Mouse (Mus musculus): ENCODE measurements around the gene Zfp280d. TPM values are rescaled to one million over a fixed set of nuclear protein-coding genes. Genes with fewer than 3 reads are reported as not detected.

Zfp280d gene
- polyA plus RNA-seq, 1 experiment from 2014 or later = 66.3 TPM

- ATAC-seq (replicated peaks; ENCODE audit: low FRiP score) = peak; percentile 86
- H3K4me3 ChIP-seq (ENCODE audit: low read depth, low read length) = peak overlapping the region; percentile 72
- peak overlapping the region; percentile 97 for H3K27ac ChIP-seq (ENCODE audit: low read depth, low read length)
- H3K4me2 ChIP-seq (ENCODE audit: low read depth, low read length, severe bottlenecking) = peak overlapping the region; percentile 83
- H3K4me1 ChIP-seq (replicated peaks; ENCODE audit: control insufficient read depth, insufficient read depth, low read length) = no peaks in the 10 kb centered on the region; the same call in 1 of the 2 replicates
- H3K9ac ChIP-seq (ENCODE audit: low read length) = peak overlapping the region; percentile 97
- H3K36me3 ChIP-seq (ENCODE audit: control insufficient read depth, insufficient read depth, low read length) = no peaks in the 10 kb centered on the region
- H3K9me3 ChIP-seq (ENCODE audit: control insufficient read depth, low read length) = peaks cover 2% of the 10 kb centered on the region; the same call in 1 of the 2 replicates
- peak; percentile 83 for DNase-seq (ENCODE audit: low spot score)
- 3% methylated on average over 36 of the region's 70 CpGs for WGBS
- H3K27me3 ChIP-seq (ENCODE audit: control insufficient read depth, insufficient read depth, low read length) = no peaks in the 10 kb centered on the region
Observed at GRCm38 (mm10) chr9:72275101-72275978, 680 bp downstream of the Zfp280d start.

- peak overlapping the region; percentile 97 for H3K27ac ChIP-seq (ENCODE audit: low read depth, low read length)
- H3K4me3 ChIP-seq (ENCODE audit: low read depth, low read length) = peak overlapping the region; percentile 72
- 60% methylated on average over 8 of the region's 8 CpGs for whole genome bisulfite sequencing
- H3K4me1 ChIP-seq (replicated peaks; ENCODE audit: control insufficient read depth, insufficient read depth, low read length) = no peaks in the 10 kb centered on the region; the same call in 1 of the 2 replicates
- H3K27me3 ChIP-seq (ENCODE audit: control insufficient read depth, insufficient read depth, low read length) = no peaks in the 10 kb centered on the region
- no peaks in the 10 kb centered on the region for H3K36me3 ChIP-seq (ENCODE audit: control insufficient read depth, insufficient read depth, low read length)
- H3K9me3 ChIP-seq (ENCODE audit: control insufficient read depth, low read length) = peaks cover 2% of the 10 kb centered on the region; the same call in 1 of the 2 replicates
- DNase-seq (ENCODE audit: low spot score) (no peak), ATAC-seq (replicated peaks; ENCODE audit: low FRiP score) (no peak)
- peak overlapping the region; percentile 83 for H3K4me2 ChIP-seq (ENCODE audit: low read depth, low read length, severe bottlenecking)
- H3K9ac ChIP-seq (ENCODE audit: low read length) = peak overlapping the region; percentile 97
Observed at GRCm38 (mm10) chr9:72275979-72276500, 1.4 kb downstream of the Zfp280d start.

DNA sequence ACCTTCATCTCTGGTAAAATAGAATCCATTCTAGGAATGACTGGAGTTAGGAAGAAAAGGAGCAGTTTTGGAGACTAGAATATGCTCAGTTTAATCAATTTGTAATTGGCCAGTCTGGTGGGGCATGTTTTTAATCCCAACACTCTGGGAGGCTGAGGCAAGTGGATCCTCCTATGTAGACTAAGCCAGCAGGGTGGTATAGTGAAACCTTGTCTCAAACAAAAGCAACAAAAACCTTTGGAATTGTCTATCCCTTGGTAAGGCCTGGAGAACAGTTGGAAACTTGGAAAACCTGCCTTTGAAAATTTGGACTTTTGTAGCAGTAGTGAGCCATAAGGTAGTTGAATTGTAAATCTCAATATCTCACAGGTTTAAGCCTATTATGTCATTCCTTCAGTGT is 2.3 kb downstream of the Zfp280d start:
- no peaks in the 10 kb centered on the region for H3K36me3 ChIP-seq (ENCODE audit: control insufficient read depth, insufficient read depth, low read length)
- H3K4me3 ChIP-seq (ENCODE audit: low read depth, low read length) = no peak overlapping the region
- H3K9ac ChIP-seq (ENCODE audit: low read length) = no peak overlapping the region; the same call in 1 of the 2 replicates
- H3K4me1 ChIP-seq (replicated peaks; ENCODE audit: control insufficient read depth, insufficient read depth, low read length) = no peaks in the 10 kb centered on the region; the same call in 1 of the 2 replicates
- ATAC-seq (replicated peaks; ENCODE audit: low FRiP score) (no peak), DNase-seq (ENCODE audit: low spot score) (no peak)
- no peaks in the 10 kb centered on the region for H3K27me3 ChIP-seq (ENCODE audit: control insufficient read depth, insufficient read depth, low read length)
- peaks cover 2% of the 10 kb centered on the region; the same call in 1 of the 2 replicates for H3K9me3 ChIP-seq (ENCODE audit: control insufficient read depth, low read length)
- no peak overlapping the region for H3K4me2 ChIP-seq (ENCODE audit: low read depth, low read length, severe bottlenecking)
- H3K27ac ChIP-seq (ENCODE audit: low read depth, low read length) = no peak overlapping the region

DNA sequence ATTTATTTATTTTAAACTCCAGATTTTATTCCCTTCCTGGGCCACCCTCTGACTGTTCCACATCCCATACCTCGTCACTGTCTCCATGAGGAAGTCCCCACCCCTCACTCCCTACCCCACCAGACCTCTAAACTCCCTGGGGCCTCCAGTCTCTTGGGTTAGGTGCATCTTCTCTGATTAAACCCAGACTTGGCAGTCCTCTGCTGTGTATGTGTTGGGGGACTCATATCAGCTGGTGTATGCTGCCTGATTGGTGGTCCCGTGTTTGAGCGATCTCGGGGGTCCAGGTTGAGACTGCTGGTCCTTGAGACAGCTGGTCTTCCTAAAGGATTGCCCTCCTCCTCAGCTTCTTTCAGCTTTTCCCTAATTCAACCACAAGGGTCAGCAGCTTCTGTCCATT is 5.3 kb downstream of the Zfp280d start:
- no peak overlapping the region for H3K27ac ChIP-seq (ENCODE audit: low read depth, low read length)
- 94% methylated on average over 4 of the region's 4 CpGs for WGBS
- no peaks in the 10 kb centered on the region; the same call in 1 of the 2 replicates for H3K4me1 ChIP-seq (replicated peaks; ENCODE audit: control insufficient read depth, insufficient read depth, low read length)
- ATAC-seq (replicated peaks; ENCODE audit: low FRiP score) (no peak), DNase-seq (ENCODE audit: low spot score) (no peak)
- no peak overlapping the region for H3K4me2 ChIP-seq (ENCODE audit: low read depth, low read length, severe bottlenecking)
- no peak overlapping the region for H3K4me3 ChIP-seq (ENCODE audit: low read depth, low read length)
- H3K9me3 ChIP-seq (ENCODE audit: control insufficient read depth, low read length) = no peaks in the 10 kb centered on the region
- no peak overlapping the region for H3K9ac ChIP-seq (ENCODE audit: low read length)
- H3K27me3 ChIP-seq (ENCODE audit: control insufficient read depth, insufficient read depth, low read length) = no peaks in the 10 kb centered on the region
- no peaks in the 10 kb centered on the region for H3K36me3 ChIP-seq (ENCODE audit: control insufficient read depth, insufficient read depth, low read length)

DNA sequence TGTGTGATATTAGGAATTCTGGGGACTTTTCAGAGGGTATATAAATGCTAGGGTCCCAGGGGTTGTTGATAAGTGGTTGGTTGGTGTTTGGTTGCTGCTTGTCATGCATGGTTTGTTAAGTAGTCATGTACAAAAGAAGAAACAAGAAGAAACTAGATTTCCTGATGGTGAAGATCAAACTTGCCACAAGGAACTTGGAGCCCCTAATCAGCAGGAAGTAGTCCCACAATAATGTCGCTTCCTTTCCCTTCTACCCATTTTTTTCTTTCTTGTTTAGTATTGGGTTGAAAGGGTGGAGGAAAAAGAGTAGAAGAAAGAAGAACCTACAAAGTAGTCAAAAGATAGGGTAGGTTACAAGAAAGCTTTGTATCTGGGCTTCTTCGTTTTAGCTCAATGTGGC is 13.0 kb downstream of the Zfp280d start:
- no peaks in the 10 kb centered on the region; the same call in 1 of the 2 replicates for H3K36me3 ChIP-seq (ENCODE audit: control insufficient read depth, insufficient read depth, low read length)
- H3K27ac ChIP-seq (ENCODE audit: low read depth, low read length) = no peak overlapping the region
- H3K27me3 ChIP-seq (ENCODE audit: control insufficient read depth, insufficient read depth, low read length) = no peaks in the 10 kb centered on the region
- DNase-seq (ENCODE audit: low spot score) (no peak), ATAC-seq (replicated peaks; ENCODE audit: low FRiP score) (no peak)
- WGBS = 92% methylated on average over 2 of the region's 2 CpGs
- H3K9me3 ChIP-seq (ENCODE audit: control insufficient read depth, low read length) = no peaks in the 10 kb centered on the region
- H3K4me3 ChIP-seq (ENCODE audit: low read depth, low read length) = no peak overlapping the region
- H3K4me1 ChIP-seq (replicated peaks; ENCODE audit: control insufficient read depth, insufficient read depth, low read length) = no peaks in the 10 kb centered on the region
- H3K9ac ChIP-seq (ENCODE audit: low read length) = no peak overlapping the region
- H3K4me2 ChIP-seq (ENCODE audit: low read depth, low read length, severe bottlenecking) = no peak overlapping the region

GRCm38 (mm10) chr9:72288210-72288609 is 13.6 kb downstream of the Zfp280d start:
- Histone ChIP-seq H3K27ac (ENCODE audit: low read depth, low read length) (no peak overlapping the region), H3K4me2 (ENCODE audit: low read depth, low read length, severe bottlenecking) (no peak overlapping the region)
- no peak for ATAC-seq (replicated peaks; ENCODE audit: low FRiP score)

GRCm38 (mm10) chr9:72289094-72289493 is 14.4 kb downstream of the Zfp280d start:
- DNase-seq (ENCODE audit: low spot score) (no peak), ATAC-seq (replicated peaks; ENCODE audit: low FRiP score) (no peak)
- Histone ChIP-seq H3K9me3 (ENCODE audit: control insufficient read depth, low read length) (no peaks in the 10 kb centered on the region), H3K4me3 (ENCODE audit: low read depth, low read length) (no peak overlapping the region), H3K27me3 (ENCODE audit: control insufficient read depth, insufficient read depth, low read length) (no peaks in the 10 kb centered on the region), H3K4me1 (replicated peaks; ENCODE audit: control insufficient read depth, insufficient read depth, low read length) (no peaks in the 10 kb centered on the region), H3K9ac (ENCODE audit: low read length) (no peak overlapping the region), H3K27ac (ENCODE audit: low read depth, low read length) (no peak overlapping the region), H3K4me2 (ENCODE audit: low read depth, low read length, severe bottlenecking) (no peak overlapping the region), H3K36me3 (ENCODE audit: control insufficient read depth, insufficient read depth, low read length) (no peaks in the 10 kb centered on the region; the same call in 1 of the 2 replicates)
- WGBS = 77% methylated on average over 1 of the region's 1 CpGs

More at GRCm38 (mm10) chr9:72288210-72288609, 13.6 kb downstream of the Zfp280d start:
- H3K4me1 ChIP-seq (replicated peaks; ENCODE audit: control insufficient read depth, insufficient read depth, low read length) = no peaks in the 10 kb centered on the region
- H3K4me3 ChIP-seq (ENCODE audit: low read depth, low read length) = no peak overlapping the region
- no peak for DNase-seq (ENCODE audit: low spot score)
- WGBS = 85% methylated on average over 2 of the region's 2 CpGs
- no peaks in the 10 kb centered on the region for H3K27me3 ChIP-seq (ENCODE audit: control insufficient read depth, insufficient read depth, low read length)
- H3K36me3 ChIP-seq (ENCODE audit: control insufficient read depth, insufficient read depth, low read length) = no peaks in the 10 kb centered on the region; the same call in 1 of the 2 replicates
- H3K9me3 ChIP-seq (ENCODE audit: control insufficient read depth, low read length) = no peaks in the 10 kb centered on the region
- H3K9ac ChIP-seq (ENCODE audit: low read length) = no peak overlapping the region

- no peaks in the 10 kb centered on the region for H3K9me3 ChIP-seq (ENCODE audit: control insufficient read depth, low read length)
- H3K36me3 ChIP-seq (ENCODE audit: control insufficient read depth, insufficient read depth, low read length) = no peaks in the 10 kb centered on the region; the same call in 1 of the 2 replicates
- no peak for DNase-seq (ENCODE audit: low spot score)
- H3K27ac ChIP-seq (ENCODE audit: low read depth, low read length) = no peak overlapping the region
- H3K4me3 ChIP-seq (ENCODE audit: low read depth, low read length) = no peak overlapping the region
- H3K27me3 ChIP-seq (ENCODE audit: control insufficient read depth, insufficient read depth, low read length) = no peaks in the 10 kb centered on the region
- ATAC-seq (replicated peaks; ENCODE audit: low FRiP score) = no peak
- H3K4me1 ChIP-seq (replicated peaks; ENCODE audit: control insufficient read depth, insufficient read depth, low read length) = no peaks in the 10 kb centered on the region
- H3K4me2 ChIP-seq (ENCODE audit: low read depth, low read length, severe bottlenecking) = no peak overlapping the region
- H3K9ac ChIP-seq (ENCODE audit: low read length) = no peak overlapping the region
Observed at GRCm38 (mm10) chr9:72294076-72294475, 19.4 kb downstream of the Zfp280d start.

Data from forebrain, embryonic 11.5 days (tissue).